Mouse (Mus musculus) olfactory bulb, adult 2 months (tissue): ENCODE measurements around the gene Upf3b. TPM values are rescaled to one million over a fixed set of nuclear protein-coding genes. Genes with fewer than 3 reads are reported as not detected.
A peak's percentile ranks its signal among the peaks of the same experiment; 100 is the strongest.

ENCODE experiments used
- H3K27ac ChIP-seq: fragments of 200-500 bp; 2 replicates; pipeline ENCODE4 v1.5.1; 2012; ENCODE audit warnings: low read depth, low read length; ENCODE audit not compliant: insufficient read depth
- H3K4me1 ChIP-seq: fragments of 200-500 bp; 2 replicates; pipeline ENCODE4 v1.6.1; 2012; ENCODE audit warnings: low read length; ENCODE audit not compliant: control insufficient read depth, insufficient read depth
- H3K4me3 ChIP-seq: fragments of 200-500 bp; 2 replicates; pipeline ENCODE4 v1.5.1; 2012; ENCODE audit warnings: mild to moderate bottlenecking, low read depth, low read length, moderate library complexity; ENCODE audit not compliant: insufficient read depth
- CTCF ChIP-seq: fragments of 200-500 bp; IDR thresholded peaks from 2 replicates; pipeline ENCODE4 v1.5.1; 2012; ENCODE audit warnings: low read depth, mild to moderate bottlenecking, low read length, moderate library complexity; ENCODE audit not compliant: insufficient read depth
- POLR2A ChIP-seq: fragments of 200-500 bp; IDR thresholded peaks from 2 replicates; pipeline ENCODE4 v1.6.1; 2012; ENCODE audit warnings: mild to moderate bottlenecking, low read depth, low read length, moderate library complexity; ENCODE audit not compliant: insufficient read depth
- WGBS: fragments of 180-500 bp; shearing (Covaris S2); methylation state at CpG from one replicate; pipeline ENCODE4 v1.1.7; 2018; 5-methylcytosine and 5-hydroxymethylcytosine counted together
- polyA plus RNA-seq: library from polyadenylated mRNA; stranded (reverse); fragments of >200 nt; gene quantifications from 2 replicates; pipeline ENCODE4 v1.2.4, GENCODE M21; 2012; ENCODE audit warnings: low replicate concordance; ENCODE audit not compliant: missing spikeins, insufficient read depth, insufficient read length

Upf3b gene
- polyA plus RNA-seq, 1 experiment, result not detected

DNA sequence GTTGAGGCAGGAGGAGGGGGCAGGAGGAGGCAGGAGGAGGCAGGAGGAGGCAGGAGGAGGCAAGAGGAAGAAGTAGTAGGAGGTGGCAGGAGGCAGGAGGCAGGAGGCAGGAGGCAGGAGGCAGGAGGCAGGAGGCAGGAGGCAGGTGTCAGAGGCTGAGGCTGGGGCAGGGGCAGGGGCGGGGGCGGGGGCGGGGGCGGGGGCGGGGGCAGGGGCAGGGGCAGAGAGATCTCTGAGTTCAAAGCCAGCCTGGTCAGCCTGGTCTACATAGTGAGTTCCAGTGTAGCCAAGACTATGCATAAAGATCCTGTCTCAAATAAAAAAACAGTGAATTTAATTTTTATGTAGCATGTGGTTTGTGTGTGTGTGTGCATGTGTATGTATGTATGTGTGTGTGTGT lies 7.0 kb upstream of the Upf3b start:
- TF ChIP-seq POLR2A (no peak), CTCF (no peak)
- WGBS, result no CpG with 5 or more reads among the region's 5 CpGs
- no peak overlapping the region for H3K27ac ChIP-seq
- no peak overlapping the region for H3K4me3 ChIP-seq
- H3K4me1 ChIP-seq, result peaks cover 5% of the 10 kb centered on the region; the same call in 1 of the 2 replicates

GRCm38 (mm10) chrX:37110881-37111193 lies 715 bp upstream of the Upf3b start:
- Histone ChIP-seq H3K4me1 (no peaks in the 10 kb centered on the region; the same call in 1 of the 2 replicates), H3K4me3 (no peak overlapping the region), H3K27ac (no peak overlapping the region)
- WGBS, result 55% methylated on average over 4 of the region's 4 CpGs
- TF ChIP-seq POLR2A (no peak), CTCF (no peak)

DNA sequence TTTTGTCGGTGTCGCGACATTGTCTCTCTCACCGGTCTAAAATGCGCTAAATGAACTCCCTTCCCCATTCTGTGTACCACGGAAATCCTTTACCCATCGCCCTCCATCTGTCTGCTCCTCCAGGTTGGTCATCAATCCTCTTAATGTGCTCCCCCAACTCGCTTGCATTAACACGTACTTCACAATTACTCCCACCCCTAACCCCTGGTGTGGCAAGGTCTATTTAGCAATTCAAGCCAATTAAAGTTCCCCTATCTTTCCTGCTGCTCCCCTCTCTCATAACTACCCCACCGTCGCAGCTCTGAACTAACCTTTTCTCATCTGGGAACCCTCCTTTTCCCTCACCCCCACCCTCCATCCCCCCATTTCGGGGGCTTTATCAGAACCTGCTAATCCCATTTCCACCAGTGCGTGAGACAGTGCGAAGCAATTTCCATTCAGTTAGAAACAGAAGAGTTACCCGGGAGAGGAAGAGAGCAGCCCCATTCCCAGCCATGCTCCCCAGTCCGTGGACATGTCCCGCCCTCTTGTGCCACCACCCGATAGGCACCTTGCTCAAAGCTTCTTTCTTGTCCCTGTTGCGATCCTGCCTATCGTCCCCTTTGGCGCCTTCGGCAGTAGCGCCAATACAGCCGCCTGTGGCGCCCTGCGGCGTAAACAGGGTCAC lies 463 bp downstream of the Upf3b start:
- 12% methylated on average over 27 of the region's 27 CpGs for WGBS
- TF ChIP-seq CTCF (no peak), POLR2A (no peak)
- H3K27ac ChIP-seq, result peak overlapping the region; percentile 90
- peak overlapping the region; percentile 76 for H3K4me3 ChIP-seq
- no peaks in the 10 kb centered on the region; the same call in 1 of the 2 replicates for H3K4me1 ChIP-seq

DNA sequence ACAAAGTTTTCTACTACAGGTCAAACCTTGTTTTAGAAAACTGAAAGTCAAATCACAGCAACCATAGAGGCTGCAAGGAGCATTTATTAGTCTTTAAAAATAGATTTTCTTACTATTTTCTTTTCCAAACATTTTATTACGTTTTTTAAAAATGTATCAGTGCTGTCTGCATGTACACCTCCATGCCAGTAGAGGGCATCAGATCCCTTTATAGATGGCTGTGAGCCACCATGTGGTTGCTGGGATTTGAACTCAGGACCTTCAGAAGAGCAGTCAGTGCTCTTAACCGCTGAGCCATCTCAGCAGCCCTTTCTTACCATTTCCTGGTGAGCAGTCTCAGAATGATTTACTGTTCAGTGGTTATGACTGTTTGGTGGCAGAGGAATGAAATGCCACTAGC lies 6.3 kb downstream of the Upf3b start:
- 77% methylated on average over 2 of the region's 2 CpGs for WGBS
- Histone ChIP-seq H3K27ac (no peak overlapping the region), H3K4me1 (no peaks in the 10 kb centered on the region), H3K4me3 (no peak overlapping the region)
- no peak for TF ChIP-seq CTCF
- no peak for TF ChIP-seq POLR2A

DNA sequence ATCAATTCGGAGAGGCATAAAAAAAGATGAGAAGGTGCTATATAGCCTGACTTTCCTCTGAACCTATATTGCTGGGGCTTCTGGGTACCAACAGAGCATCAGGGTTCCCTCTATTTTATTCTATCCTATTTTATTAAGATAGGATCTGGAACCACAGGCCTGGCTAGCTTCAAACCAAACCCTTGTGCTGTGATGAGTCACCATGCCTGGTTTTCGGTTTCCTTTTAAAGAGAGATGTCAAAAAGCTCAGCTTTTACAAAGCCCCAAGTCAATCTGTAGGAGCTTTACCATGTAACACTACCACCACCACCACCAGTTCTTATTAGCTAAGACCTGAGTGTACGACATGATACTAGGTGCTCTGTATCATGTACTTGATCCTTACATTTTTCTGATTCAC lies 11.4 kb downstream of the Upf3b start:
- no peaks in the 10 kb centered on the region for H3K4me1 ChIP-seq
- no peak overlapping the region for H3K4me3 ChIP-seq
- TF ChIP-seq POLR2A (no peak), CTCF (no peak)
- WGBS, result 86% methylated on average over 3 of the region's 3 CpGs
- H3K27ac ChIP-seq, result no peak overlapping the region

- TF ChIP-seq CTCF, result no peak
- no peak for TF ChIP-seq POLR2A
- no peak overlapping the region for H3K4me3 ChIP-seq
- H3K27ac ChIP-seq, result no peak overlapping the region
- 90% methylated on average over 11 of the region's 11 CpGs for WGBS
- no peaks in the 10 kb centered on the region for H3K4me1 ChIP-seq
Measured at GRCm38 (mm10) chrX:37095106-37095768, 14.9 kb downstream of the Upf3b start.

- no peak for TF ChIP-seq POLR2A
- TF ChIP-seq CTCF, result no peak
- H3K4me3 ChIP-seq, result no peak overlapping the region
- WGBS, result 63% methylated on average over 3 of the region's 3 CpGs
- no peak overlapping the region for H3K27ac ChIP-seq
- H3K4me1 ChIP-seq, result no peaks in the 10 kb centered on the region
Measured at GRCm38 (mm10) chrX:37091457-37091856, 18.7 kb downstream of the Upf3b start.

- Histone ChIP-seq H3K4me3 (no peak overlapping the region), H3K27ac (no peak overlapping the region), H3K4me1 (no peaks in the 10 kb centered on the region)
- TF ChIP-seq POLR2A (no peak), CTCF (no peak)
- WGBS, result 92% methylated on average over 1 of the region's 1 CpGs
Measured at GRCm38 (mm10) chrX:37088778-37089177, 21.3 kb downstream of the Upf3b start.

GRCm38 (mm10) chrX:37085665-37086064 lies 24.5 kb downstream of the Upf3b start:
- TF ChIP-seq POLR2A (no peak), CTCF (no peak)
- Histone ChIP-seq H3K27ac (peak overlapping the region; percentile 99), H3K4me1 (peaks cover 3% of the 10 kb centered on the region; the same call in 1 of the 2 replicates), H3K4me3 (peak overlapping the region; percentile 84; the same call in 1 of the 2 replicates)
- 18% methylated on average over 9 of the region's 9 CpGs for WGBS
